Mouse (Mus musculus): ENCODE measurements around the gene Edn2. TPM values are rescaled to one million over a fixed set of nuclear protein-coding genes. Genes with fewer than 3 reads are reported as not detected.
A peak's percentile ranks its signal among the peaks of the same experiment; 100 is the strongest.

Edn2 gene
- polyA plus RNA-seq, 1 experiment from 2014 or later = 0.18 TPM

DNA sequence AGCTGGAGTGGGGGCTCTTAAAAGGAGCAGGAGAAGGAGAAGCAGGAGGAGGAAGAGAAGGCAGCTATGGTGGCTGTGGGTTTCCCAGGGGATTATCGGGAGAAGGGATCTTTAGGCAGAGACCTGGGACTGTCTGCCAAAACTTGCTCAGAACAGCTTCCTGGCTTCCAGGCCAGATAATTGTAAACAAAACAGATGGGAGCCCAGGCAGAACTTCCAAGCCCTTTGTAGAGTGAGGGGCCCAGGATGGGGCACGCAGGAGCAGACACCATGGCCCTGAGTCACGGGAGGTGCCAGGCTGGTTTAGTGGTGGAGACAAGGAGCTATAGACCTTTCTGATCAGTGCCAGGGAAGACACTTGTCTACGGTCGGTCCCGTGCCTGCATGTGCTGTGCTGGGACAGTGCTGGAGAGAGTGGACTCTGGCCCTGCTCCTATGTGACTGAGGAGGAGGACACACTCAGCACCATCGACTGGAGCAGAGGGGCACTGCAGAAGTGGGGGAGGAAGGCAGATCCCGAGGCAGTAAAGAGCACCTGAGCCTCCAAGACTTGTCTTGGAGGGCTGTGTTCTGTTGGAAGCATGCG, 43.4 kb downstream of the Edn2 start:
- DNase-seq = no peak
- no peak overlapping the region for H3K4me2 ChIP-seq (ENCODE audit: low read length)
- no peaks in the 10 kb centered on the region for H3K36me3 ChIP-seq (ENCODE audit: control insufficient read depth, insufficient read depth, low read length)
- ATAC-seq (ENCODE audit: low FRiP score, low TSS enrichment) = no peak
- H3K27me3 ChIP-seq (ENCODE audit: control insufficient read depth, insufficient read depth, low read length) = no peaks in the 10 kb centered on the region
- WGBS = 69% methylated on average over 9 of the region's 9 CpGs
- no peak overlapping the region for H3K9ac ChIP-seq (replicated peaks; ENCODE audit: low read length)
- H3K4me1 ChIP-seq (ENCODE audit: control insufficient read depth, insufficient read depth, low read length) = 0 out of 2 replicates have a peak, but pooled peaks cover 4% of the 10 kb centered on the region
- H3K9me3 ChIP-seq (ENCODE audit: control insufficient read depth, low read length) = no peaks in the 10 kb centered on the region
- no peak overlapping the region for H3K27ac ChIP-seq (replicated peaks; ENCODE audit: low read depth, low read length)
- H3K4me3 ChIP-seq (replicated peaks; ENCODE audit: low read depth, low read length) = no peak overlapping the region

- 80% methylated on average over 6 of the region's 6 CpGs for WGBS
- Histone ChIP-seq H3K4me3 (replicated peaks; ENCODE audit: low read depth, low read length) (no peak overlapping the region), H3K27ac (replicated peaks; ENCODE audit: low read depth, low read length) (no peak overlapping the region), H3K9ac (replicated peaks; ENCODE audit: low read length) (no peak overlapping the region), H3K4me2 (ENCODE audit: low read length) (no peak overlapping the region), H3K9me3 (ENCODE audit: control insufficient read depth, low read length) (no peaks in the 10 kb centered on the region), H3K27me3 (ENCODE audit: control insufficient read depth, insufficient read depth, low read length) (no peaks in the 10 kb centered on the region), H3K4me1 (ENCODE audit: control insufficient read depth, insufficient read depth, low read length) (no peaks in the 10 kb centered on the region), H3K36me3 (ENCODE audit: control insufficient read depth, insufficient read depth, low read length) (no peaks in the 10 kb centered on the region)
- no peak for ATAC-seq (ENCODE audit: low FRiP score, low TSS enrichment)
- DNase-seq = no peak
Observed at GRCm38 (mm10) chr4:120206471-120206891, 45.5 kb downstream of the Edn2 start.

- no peak overlapping the region for H3K9ac ChIP-seq (replicated peaks; ENCODE audit: low read length)
- H3K27me3 ChIP-seq (ENCODE audit: control insufficient read depth, insufficient read depth, low read length) = no peaks in the 10 kb centered on the region
- no peak overlapping the region for H3K4me2 ChIP-seq (ENCODE audit: low read length)
- 55% methylated on average over 6 of the region's 6 CpGs for WGBS
- H3K36me3 ChIP-seq (ENCODE audit: control insufficient read depth, insufficient read depth, low read length) = no peaks in the 10 kb centered on the region
- H3K4me3 ChIP-seq (replicated peaks; ENCODE audit: low read depth, low read length) = no peak overlapping the region
- no peaks in the 10 kb centered on the region for H3K9me3 ChIP-seq (ENCODE audit: control insufficient read depth, low read length)
- no peak overlapping the region for H3K27ac ChIP-seq (replicated peaks; ENCODE audit: low read depth, low read length)
- DNase-seq (no peak), ATAC-seq (ENCODE audit: low FRiP score, low TSS enrichment) (no peak)
- no peaks in the 10 kb centered on the region for H3K4me1 ChIP-seq (ENCODE audit: control insufficient read depth, insufficient read depth, low read length)
Observed at GRCm38 (mm10) chr4:120212080-120212479, 51.1 kb downstream of the Edn2 start.

DNA sequence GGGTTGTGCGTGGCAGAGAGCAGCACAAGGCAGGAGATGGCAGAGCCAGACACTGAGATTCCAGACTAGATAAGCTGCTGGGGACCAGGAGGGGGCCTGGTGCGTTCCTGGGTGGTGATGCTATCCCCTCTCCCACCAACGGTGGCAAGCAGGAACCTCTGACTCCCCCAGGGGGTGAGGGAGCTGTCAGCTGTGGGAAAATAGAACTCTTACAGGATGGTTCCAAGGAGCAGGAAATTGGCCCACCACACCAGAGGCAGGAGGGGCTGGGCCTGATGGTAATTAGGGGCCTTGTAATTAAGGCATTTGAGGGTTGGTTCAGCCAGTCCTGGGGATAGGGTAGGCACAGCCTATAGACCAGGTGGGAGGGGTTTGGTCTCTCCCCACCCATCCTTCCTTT, 51.8 kb downstream of the Edn2 start:
- Histone ChIP-seq H3K4me3 (replicated peaks; ENCODE audit: low read depth, low read length) (no peak overlapping the region), H3K9ac (replicated peaks; ENCODE audit: low read length) (no peak overlapping the region), H3K4me2 (ENCODE audit: low read length) (no peak overlapping the region), H3K36me3 (ENCODE audit: control insufficient read depth, insufficient read depth, low read length) (no peaks in the 10 kb centered on the region), H3K9me3 (ENCODE audit: control insufficient read depth, low read length) (no peaks in the 10 kb centered on the region), H3K27me3 (ENCODE audit: control insufficient read depth, insufficient read depth, low read length) (no peaks in the 10 kb centered on the region), H3K27ac (replicated peaks; ENCODE audit: low read depth, low read length) (no peak overlapping the region), H3K4me1 (ENCODE audit: control insufficient read depth, insufficient read depth, low read length) (no peaks in the 10 kb centered on the region)
- ATAC-seq (ENCODE audit: low FRiP score, low TSS enrichment) = no peak
- no peak for DNase-seq
- WGBS = 50% methylated on average over 3 of the region's 3 CpGs

- H3K9me3 ChIP-seq (ENCODE audit: control insufficient read depth, low read length) = no peaks in the 10 kb centered on the region
- DNase-seq (peak; percentile 84), ATAC-seq (ENCODE audit: low FRiP score, low TSS enrichment) (peak; percentile 47; the same call in 1 of the 2 replicates)
- H3K27me3 ChIP-seq (ENCODE audit: control insufficient read depth, insufficient read depth, low read length) = no peaks in the 10 kb centered on the region
- no peak overlapping the region for H3K27ac ChIP-seq (replicated peaks; ENCODE audit: low read depth, low read length)
- 0 out of 2 replicates have a peak overlapping the region, but pooled peaks have one; percentile 19 for H3K4me2 ChIP-seq (ENCODE audit: low read length)
- H3K4me3 ChIP-seq (replicated peaks; ENCODE audit: low read depth, low read length) = no peak overlapping the region
- H3K9ac ChIP-seq (replicated peaks; ENCODE audit: low read length) = no peak overlapping the region
- 14% methylated on average over 10 of the region's 10 CpGs for WGBS
- H3K4me1 ChIP-seq (ENCODE audit: control insufficient read depth, insufficient read depth, low read length) = no peaks in the 10 kb centered on the region
- H3K36me3 ChIP-seq (ENCODE audit: control insufficient read depth, insufficient read depth, low read length) = no peaks in the 10 kb centered on the region
Observed at GRCm38 (mm10) chr4:120215915-120216591, 55.0 kb downstream of the Edn2 start.

- ATAC-seq (ENCODE audit: low FRiP score, low TSS enrichment) = no peak
- no peak overlapping the region for H3K4me3 ChIP-seq (replicated peaks; ENCODE audit: low read depth, low read length)
Observed at GRCm38 (mm10) chr4:120216883-120217282, 55.9 kb downstream of the Edn2 start.

More at GRCm38 (mm10) chr4:120216883-120217282, 55.9 kb downstream of the Edn2 start:
- no peaks in the 10 kb centered on the region for H3K27me3 ChIP-seq (ENCODE audit: control insufficient read depth, insufficient read depth, low read length)
- no peak overlapping the region for H3K9ac ChIP-seq (replicated peaks; ENCODE audit: low read length)
- no peak overlapping the region for H3K27ac ChIP-seq (replicated peaks; ENCODE audit: low read depth, low read length)
- DNase-seq = no peak
- no peaks in the 10 kb centered on the region for H3K9me3 ChIP-seq (ENCODE audit: control insufficient read depth, low read length)
- no peaks in the 10 kb centered on the region for H3K4me1 ChIP-seq (ENCODE audit: control insufficient read depth, insufficient read depth, low read length)
- no peaks in the 10 kb centered on the region for H3K36me3 ChIP-seq (ENCODE audit: control insufficient read depth, insufficient read depth, low read length)
- H3K4me2 ChIP-seq (ENCODE audit: low read length) = no peak overlapping the region

Other genes starting within 250 kb of the Edn2 start
- gene AL607142.1, start 96.2 kb upstream of the Edn2 start, polyA plus RNA-seq (2014; fragmentation: Nextera tagmentation; extraction: Ambion mirVana) = not detected in 2 replicates
- gene Foxo6, start 126.1 kb downstream of the Edn2 start, polyA plus RNA-seq (2014; fragmentation: Nextera tagmentation; extraction: Ambion mirVana) = 2.0 and 2.6 TPM in 2 replicates
- gene Scmh1, start 244.1 kb downstream of the Edn2 start, polyA plus RNA-seq (2014; fragmentation: Nextera tagmentation; extraction: Ambion mirVana) = 83.4 and 84.7 TPM in 2 replicates

Data from midbrain, embryonic 14.5 days (tissue).